Mouse (Mus musculus): ENCODE results near the gene Fam222b. TPM values are rescaled to one million over a fixed set of nuclear protein-coding genes. Genes with fewer than 3 reads are reported as not detected.
A peak's percentile ranks its signal among the peaks of the same experiment; 100 is the strongest.
"Not testable (repeated sequence)": the region's sequence is repeated elsewhere in the genome, so short reads cannot be mapped to it uniquely, and the experiment has no call there.

The Fam222b gene
- 10 to 100 TPM; 26.1 to 26.6 TPM for total RNA-seq (2021)

DNA sequence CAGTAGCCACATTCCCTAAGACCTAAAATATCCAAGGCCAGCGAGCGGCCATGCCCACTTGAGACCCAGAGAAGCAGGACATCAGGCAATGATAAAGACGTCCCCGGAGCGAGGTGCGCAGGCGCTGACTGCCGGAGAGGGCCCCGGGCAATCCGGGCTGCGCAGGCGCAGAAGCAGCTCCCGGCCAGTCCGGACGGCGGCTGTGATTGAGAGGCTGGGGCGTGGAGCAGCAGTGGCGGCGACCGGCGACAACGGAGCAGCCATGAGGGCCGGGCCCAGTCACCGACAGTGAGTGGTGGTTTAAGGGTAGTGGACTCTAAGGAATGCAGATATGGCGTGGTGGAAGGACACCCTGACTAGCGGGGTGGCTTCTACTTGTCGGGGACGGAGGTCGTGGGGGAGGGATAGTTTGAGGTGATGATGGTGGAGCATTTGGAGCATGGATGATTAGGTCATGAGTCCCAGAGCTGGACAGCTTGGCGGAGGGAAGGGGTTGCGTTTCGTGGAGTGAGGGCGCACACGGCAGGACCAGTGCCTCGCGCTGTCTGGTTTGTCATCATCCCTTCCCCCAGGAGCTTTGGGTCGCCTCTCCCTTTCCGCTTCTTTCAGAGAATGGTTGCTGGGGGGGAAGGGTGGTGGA, at the start of gene Fam222b:
Fam222b (plus strand) TSS at position 157 of the 640 bp plus-strand sequence.
- intact Hi-C loops (cut with DNase I), result loop anchor here (5.0 kb wide), 2 partner anchors 43 to 63 kb away; no protein-coding TSS in a partner anchor
- peak; percentile 91 to 97 for DNase-seq (ENCODE audit: extremely low spot score in 1 of 2, low spot score in 2 of 2)

DNA sequence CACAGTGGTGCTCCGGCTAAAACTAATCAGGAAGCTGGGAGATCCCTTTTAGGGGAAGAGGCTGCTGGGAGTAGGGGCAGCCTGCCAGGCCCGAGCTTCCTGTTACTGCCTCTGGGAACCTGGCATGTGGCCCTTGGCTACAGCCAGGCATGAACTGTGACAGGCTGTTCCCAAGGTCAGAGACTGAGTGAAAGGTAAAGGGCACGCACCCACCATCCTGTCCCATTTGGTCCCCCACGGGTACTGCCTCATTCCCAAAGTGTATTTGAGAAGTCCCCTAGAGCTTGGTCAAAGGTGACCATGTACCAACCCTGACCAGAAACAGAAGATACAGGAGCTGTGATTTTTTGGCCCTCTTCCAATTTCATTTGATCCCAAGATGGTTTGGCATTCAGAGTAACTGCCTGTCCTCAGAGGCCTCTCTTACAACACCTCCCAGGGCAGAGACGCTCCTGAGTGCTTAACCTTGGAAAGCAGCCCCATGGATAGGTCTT, 49.7 kb upstream of the Fam222b start:
- intact Hi-C loops (cut with DNase I), result no loop called here
- DNase-seq (ENCODE audit: extremely low spot score in 1 of 2, low spot score in 2 of 2), result peak; percentile 38 to 84

DNA sequence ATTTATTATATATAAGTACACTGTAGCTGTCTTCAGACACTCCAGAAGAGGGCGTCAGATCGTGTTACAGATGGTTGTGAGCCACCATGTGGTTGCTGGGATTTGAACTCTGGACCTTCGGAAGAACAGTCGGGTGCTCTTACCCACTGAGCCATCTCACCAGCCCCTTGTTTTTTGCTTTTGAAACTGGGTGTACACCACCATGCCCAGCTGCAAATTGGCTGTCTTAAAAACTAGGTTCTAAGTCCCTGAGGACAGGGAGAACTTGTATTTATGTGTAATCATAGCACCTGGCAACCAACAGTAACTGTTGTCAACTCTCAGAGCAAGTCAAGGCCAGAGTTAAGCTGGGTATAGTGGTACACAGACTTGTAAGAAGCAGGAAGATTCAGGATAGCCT, 45.8 kb upstream of the Fam222b start:
- DNase-seq (ENCODE audit: extremely low spot score in 1 of 2, low spot score in 2 of 2); intact Hi-C loops (cut with DNase I): not testable (repeated sequence)

DNA sequence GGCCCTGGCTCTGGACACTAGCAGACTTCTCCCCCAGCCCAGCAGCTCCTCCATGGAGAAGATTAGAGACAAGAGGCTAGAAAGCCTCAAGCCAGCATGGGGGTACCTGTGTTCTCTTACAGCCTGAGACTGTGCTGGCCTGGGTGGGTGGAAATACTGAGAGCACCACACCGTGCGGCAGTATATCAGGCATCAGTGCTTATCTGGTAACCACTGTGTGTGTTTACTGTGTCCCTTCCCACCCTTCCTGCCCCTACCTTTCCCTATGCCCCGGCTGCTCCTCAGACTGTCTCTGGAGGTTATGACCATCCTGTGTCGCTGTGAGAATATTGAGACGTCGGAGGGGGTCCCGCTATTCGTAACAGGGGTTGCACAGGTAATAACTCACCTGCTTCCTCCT, 41.4 kb upstream of the Fam222b start:
- intact Hi-C loops (cut with DNase I), result no loop called here
- no peak for DNase-seq (ENCODE audit: extremely low spot score in 1 of 2, low spot score in 2 of 2)

DNA sequence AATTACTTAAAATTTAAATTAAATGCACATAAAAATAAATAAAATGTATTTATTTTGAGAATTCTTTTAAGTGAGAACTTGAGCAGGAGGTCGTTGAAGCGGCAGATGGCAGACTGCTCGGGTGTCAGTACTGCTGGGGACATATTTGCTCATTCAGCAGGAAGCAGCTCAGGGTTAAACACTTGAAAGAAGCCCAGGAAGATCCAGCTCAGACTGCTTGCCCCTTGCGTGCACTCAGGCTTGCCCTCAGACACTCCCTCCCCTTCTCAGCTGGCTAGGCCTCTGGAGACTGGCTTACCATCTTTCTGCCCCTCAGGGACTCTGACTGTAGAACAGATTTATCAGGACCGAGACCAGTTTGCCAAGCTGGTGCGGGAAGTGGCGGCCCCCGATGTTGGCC, 37.5 kb upstream of the Fam222b start:
- DNase-seq (ENCODE audit: extremely low spot score in 1 of 2, low spot score in 2 of 2), result no peak
- intact Hi-C loops (cut with DNase I), result no loop called here

DNA sequence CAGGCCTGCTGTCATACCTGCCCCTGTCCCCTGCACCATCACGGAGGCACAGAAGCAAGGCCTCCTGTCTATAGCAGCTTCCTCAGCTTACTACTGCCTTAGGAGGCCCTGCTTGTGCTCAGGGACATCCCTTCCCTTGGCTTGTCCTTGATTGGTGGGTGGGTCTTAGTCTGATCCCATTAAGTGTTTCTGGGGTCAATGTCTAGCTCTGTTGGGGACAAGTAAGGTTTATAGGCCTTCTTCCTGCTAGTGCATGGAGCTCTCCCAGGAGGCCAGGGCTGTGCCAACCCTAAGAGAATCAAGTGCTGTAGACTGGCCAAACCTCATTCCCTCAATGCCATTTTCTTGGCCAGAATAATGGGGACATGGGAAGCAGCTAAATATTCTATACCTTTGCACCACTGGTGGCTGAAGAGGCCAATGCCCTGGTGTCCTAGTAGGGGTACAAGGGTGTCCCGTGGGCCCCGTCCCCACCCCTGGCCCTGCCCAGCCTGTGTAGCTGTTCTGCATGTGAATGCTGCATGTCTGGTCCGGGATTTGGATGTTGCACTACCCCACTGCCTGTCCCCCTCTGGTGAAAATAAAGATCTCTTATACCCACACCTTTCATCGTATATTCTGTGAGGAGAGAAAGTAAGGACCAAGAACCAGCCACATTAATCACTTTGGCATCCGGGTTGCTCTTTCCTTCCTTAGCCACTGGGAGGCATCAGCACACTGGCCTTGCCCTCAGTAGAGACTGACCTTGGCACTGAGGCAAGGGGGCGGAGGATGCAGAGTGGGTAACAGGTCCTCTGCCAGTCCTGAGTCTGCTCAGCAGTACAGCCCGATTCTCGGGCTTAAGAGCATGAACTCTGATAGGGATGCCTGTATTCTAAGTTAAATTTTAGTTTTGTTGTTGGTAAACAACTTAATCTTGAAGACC, 34.4 kb upstream of the Fam222b start:
- intact Hi-C loops (cut with DNase I), result loop anchor here (5.0 kb wide), 2 partner anchors 92 to 117 kb away; partner anchors contain the start of genes Nek8 and Tlcd1
- DNase-seq (ENCODE audit: extremely low spot score in 1 of 2, low spot score in 2 of 2), result peak; percentile 46 to 88

DNA sequence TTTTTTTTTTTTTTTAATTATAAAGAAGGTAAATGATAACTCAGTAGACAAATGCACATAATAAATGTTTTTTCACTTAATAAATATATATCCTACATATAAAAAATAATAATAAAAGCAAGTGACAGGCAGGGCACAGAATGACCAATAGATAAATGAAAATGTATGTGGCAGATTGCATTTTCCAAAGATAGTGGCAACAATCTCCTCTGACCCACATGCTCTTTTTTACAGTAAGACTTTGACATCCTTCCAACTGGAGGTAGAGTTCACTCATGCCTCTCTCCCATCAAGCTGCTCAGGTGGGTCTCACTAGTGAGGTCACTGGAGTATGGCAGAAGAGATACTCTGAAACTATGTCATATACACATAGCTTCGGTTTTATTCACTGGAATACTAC, 31.9 kb upstream of the Fam222b start:
- intact Hi-C loops (cut with DNase I), result loop anchor here (5.0 kb wide), 2 partner anchors 90 to 115 kb away; partner anchors contain the start of genes Nek8 and Tlcd1
- DNase-seq (ENCODE audit: extremely low spot score in 1 of 2, low spot score in 2 of 2), result no peak

DNA sequence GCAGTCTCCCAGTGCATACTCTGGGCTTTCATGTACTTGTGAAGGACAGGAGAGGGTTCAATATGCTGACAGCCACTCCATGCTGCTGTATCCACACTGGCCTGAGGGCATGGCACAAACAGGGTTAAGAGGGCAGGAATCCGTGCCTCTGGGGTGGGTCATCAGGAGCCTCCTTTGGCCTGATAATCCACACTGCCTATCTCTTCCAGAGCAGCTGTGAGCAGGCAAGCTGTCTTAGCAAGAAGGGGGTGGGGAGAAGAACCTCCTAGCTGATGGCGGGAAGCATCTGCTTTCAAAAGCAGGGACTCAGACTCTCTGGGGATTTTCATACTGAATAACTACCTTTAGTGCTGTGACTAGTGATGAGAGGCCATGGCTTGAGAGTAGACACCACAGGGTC, 28.6 kb upstream of the Fam222b start:
- intact Hi-C loops (cut with DNase I), result no loop called here
- DNase-seq (ENCODE audit: extremely low spot score in 1 of 2, low spot score in 2 of 2), result no peak

DNA sequence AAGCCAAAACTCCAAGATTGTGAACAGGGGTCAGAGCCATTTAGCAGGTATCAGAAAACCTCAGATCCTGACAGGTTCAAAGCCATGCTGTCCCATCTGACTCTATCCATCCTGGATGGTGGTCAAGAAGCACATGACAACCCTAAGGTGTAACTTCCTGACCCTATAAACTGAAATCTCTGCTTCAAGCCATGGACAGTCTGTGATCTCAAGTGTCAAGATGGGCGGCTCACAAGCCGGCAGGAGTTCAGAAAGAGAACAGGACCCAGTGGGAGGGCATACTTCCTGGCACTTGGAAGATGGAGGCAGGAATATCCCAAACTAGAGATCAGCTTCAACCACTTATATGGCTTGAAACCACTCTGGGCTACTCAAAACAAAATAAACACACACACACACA, 27.8 kb upstream of the Fam222b start:
- DNase-seq (ENCODE audit: extremely low spot score in 1 of 2, low spot score in 2 of 2), result no peak
- intact Hi-C loops (cut with DNase I), result no loop called here

GRCm38 (mm10) chr11:78067566-78067965, 26.9 kb upstream of the Fam222b start:
- intact Hi-C loops (cut with DNase I), result no loop called here
- DNase-seq (ENCODE audit: extremely low spot score in 1 of 2, low spot score in 2 of 2), result no peak

GRCm38 (mm10) chr11:78069130-78069529, 25.3 kb upstream of the Fam222b start:
- DNase-seq (ENCODE audit: extremely low spot score in 1 of 2, low spot score in 2 of 2), result no peak
- intact Hi-C loops (cut with DNase I), result no loop called here

- intact Hi-C loops (cut with DNase I), result no loop called here
- no peak for DNase-seq (ENCODE audit: extremely low spot score in 1 of 2, low spot score in 2 of 2)
Measured at GRCm38 (mm10) chr11:78069646-78070045, 24.8 kb upstream of the Fam222b start.

DNA sequence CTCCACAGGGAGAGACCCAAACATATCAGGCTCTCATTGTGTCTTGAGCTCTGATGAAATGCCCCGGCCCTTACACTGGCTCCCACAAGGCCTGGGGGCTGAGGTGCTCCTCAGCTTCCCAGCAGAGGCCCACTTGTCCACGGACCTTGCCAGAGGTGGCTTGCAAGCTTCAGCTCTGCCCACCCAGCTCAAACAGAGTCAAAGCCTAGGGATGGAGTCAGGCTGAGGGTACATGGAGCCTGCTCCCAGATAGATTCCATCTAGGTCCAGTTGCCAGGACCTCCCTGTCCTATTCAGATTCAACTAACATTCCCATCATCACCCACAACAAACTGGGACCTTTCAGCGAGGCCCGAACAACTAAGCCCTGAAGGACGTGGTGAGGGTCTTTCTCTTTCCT, 22.5 kb upstream of the Fam222b start:
- DNase-seq (ENCODE audit: extremely low spot score in 1 of 2, low spot score in 2 of 2), result no peak
- intact Hi-C loops (cut with DNase I), result no loop called here

GRCm38 (mm10) chr11:78072425-78073130, 21.9 kb upstream of the Fam222b start:
- DNase-seq (ENCODE audit: extremely low spot score in 1 of 2, low spot score in 2 of 2), result no peak
- intact Hi-C loops (cut with DNase I), result no loop called here

DNA sequence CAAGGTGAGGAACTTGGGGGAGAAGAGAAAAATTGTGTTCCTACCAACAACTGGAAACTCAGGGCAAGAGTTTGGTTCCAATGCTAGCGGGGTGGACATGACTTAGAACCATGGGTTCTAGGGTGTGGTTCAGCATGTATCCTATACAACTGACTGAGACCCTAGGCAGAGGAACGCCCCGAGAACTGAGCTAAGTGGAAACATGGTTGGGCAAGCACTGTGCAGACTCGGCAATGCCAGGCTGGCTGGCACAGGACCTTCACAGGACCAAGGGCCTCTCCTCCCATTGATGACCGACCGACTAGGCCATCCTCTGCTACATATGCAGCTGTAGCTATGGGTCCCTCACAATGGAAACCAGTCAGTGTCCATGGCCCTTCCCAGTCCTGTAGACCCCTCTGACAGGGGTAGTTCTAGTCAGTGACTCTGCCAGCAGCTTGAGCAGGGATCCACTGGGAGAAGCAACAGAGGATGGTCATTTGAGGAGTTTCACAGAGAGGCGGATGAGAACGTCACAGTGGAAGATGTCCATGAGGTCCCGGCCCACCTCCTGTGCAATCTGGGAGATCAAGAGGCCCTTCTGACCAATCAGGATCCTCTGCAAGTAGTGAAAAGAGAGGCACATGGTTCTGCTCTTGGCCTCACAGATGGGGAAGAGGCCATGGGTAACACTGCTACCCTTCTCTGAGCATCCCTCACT, 20.7 kb upstream of the Fam222b start:
- no peak for DNase-seq (ENCODE audit: extremely low spot score in 1 of 2, low spot score in 2 of 2)
- intact Hi-C loops (cut with DNase I), result no loop called here

- intact Hi-C loops (cut with DNase I), result no loop called here
- no peak for DNase-seq (ENCODE audit: extremely low spot score in 1 of 2, low spot score in 2 of 2)
Measured at GRCm38 (mm10) chr11:78074277-78074652, 20.2 kb upstream of the Fam222b start.

DNA sequence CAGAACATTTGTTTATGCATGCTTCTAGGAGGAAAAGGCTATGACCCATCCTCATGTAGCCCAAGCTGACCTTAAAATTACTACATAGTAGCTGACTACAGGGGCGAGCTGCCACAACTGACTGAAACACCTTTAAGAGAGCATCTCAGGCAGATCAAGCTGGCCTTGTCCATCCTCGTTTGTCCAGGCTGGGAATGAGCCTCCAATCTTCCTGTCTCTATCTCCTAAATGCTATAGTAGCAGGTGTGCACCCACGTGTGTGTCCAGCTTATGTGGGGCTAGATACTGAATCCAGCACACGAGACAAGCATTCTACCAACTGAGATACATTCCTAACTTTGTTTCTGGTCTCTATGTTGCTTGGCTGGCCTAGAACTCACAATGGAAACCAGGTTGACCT, 19.8 kb upstream of the Fam222b start:
- no peak for DNase-seq (ENCODE audit: extremely low spot score in 1 of 2, low spot score in 2 of 2)
- intact Hi-C loops (cut with DNase I), result no loop called here

DNA sequence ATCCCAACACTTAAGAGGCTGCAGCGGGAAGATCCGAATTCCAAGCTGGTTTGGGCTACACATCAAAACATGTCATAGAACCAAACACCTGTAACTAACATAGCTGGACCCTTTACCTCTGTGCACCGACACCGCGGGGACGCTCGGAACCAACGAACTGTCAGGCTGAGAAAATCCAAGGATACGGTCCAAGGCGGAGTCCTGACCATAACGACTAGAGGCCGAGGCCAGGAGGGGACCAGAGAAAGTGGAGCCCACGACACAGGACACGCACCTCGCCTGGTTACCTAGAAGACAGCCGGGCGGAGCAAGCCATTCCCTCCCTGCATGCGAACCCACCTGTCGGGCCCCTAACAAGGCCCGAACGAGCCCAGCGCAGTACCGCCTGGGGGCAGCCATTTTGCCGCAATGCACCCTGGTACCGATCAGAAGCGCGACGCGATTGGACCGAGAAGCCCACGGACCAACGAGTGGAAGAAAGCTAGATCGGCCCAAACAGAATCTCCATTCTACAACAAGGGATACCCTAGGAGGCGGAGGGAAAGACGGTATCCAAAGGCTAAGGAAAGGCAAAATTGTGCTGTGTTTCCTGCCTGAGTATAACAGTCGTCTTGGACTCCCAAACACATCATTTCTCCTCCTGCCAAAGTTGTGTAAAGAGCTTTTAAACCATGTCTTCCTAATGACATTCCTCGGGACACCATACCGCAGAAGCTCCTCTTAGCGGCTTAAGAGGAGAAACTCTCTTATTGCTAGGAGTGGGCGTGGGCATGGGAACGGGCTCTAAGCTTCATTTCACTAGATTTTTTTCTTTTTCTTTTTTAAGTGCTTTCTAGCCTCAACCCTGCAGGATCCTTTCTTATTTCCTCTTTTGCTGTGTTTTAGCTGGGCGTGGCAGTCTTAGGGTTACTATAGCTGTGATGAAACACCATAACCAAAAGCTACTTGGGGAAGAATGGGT, 14.2 kb upstream of the Fam222b start, which contains the start of gene Eral1:
Eral1 (minus strand) TSS at position 423 of the 961 bp plus-strand sequence.
- intact Hi-C loops (cut with DNase I), result no loop called here

More for the DNA sequence above, 14.2 kb upstream of the Fam222b start, which contains the start of gene Eral1:
- DNase-seq (ENCODE audit: extremely low spot score in 1 of 2, low spot score in 2 of 2), result peak; percentile 79 to 87

Data from left cerebral cortex, postnatal 10 days (tissue).